Mouse (Mus musculus): ENCODE results near the gene Ccdc115. TPM values are rescaled to one million over a fixed set of nuclear protein-coding genes. Genes with fewer than 3 reads are reported as not detected.

Gene Ccdc115
- 0.81 and 1.2 TPM in 2 replicates for polyA plus RNA-seq (2012)

DNA sequence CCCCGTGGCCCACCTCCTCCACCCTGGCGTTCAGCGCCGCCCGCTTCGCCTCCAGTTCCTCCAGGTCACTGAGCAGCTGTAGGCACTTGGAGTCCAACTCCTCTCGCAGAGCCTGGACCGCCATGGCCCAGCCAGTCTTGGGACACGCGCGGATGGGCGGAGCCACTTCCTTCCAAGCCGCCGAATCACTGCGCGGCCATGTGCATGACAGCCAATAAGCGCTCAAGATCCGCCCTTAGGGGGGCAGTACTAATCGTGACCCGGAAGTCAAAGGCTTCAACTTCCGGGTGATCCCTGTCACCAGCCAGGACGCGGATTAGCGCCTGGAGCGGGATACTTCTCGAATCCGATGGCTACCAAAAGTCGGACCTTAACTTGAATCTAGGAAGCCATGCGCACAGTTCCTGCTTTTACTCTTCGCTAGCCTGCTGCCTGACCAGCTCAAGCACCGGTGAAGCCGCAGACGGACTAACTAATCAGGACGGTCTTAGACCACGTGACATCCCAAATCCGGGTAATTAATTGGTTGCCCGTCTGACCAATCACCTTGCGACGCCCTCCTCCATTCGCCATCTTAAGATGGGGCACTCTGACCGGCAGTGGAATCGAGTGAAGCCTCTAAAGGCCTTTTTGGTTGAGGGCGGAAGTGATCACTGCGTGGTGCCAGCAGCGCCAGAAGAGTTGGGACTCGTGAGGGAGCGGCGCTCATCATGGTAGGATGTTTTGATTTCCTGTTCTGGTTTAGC, at the start of gene Ccdc115, which contains the start of gene Imp4:
Ccdc115 (minus strand) TSS at position 458 of the 746 bp plus-strand sequence.
Imp4 (plus strand) TSS at position 637 of the 746 bp plus-strand sequence.
- no peak for TF ChIP-seq GATA1 (IDR thresholded peaks at IDR 0.05; ENCODE audit: low read length)
- no peak for TF ChIP-seq TAL1 (IDR thresholded peaks at IDR 0.05; ENCODE audit: low read length)
- Histone ChIP-seq H3K4me3 (replicated peaks) (peak within 1 kb of the TSS; percentile 90), H3K36me3 (ENCODE audit: control insufficient read depth) (peaks cover 34% of the 10 kb centered on the region), H3K4me1 (ENCODE audit: control insufficient read depth) (peaks cover 43% of the 10 kb centered on the region), H3K27me3 (ENCODE audit: control insufficient read depth) (no peaks in the 10 kb centered on the region), H3K9me3 (ENCODE audit: control insufficient read depth, low read length) (no peaks in the 10 kb centered on the region)

- Histone ChIP-seq H3K4me3 (replicated peaks) (no peak overlapping the region), H3K36me3 (ENCODE audit: control insufficient read depth) (no peaks in the 10 kb centered on the region), H3K9me3 (ENCODE audit: control insufficient read depth, low read length) (no peaks in the 10 kb centered on the region), H3K27me3 (ENCODE audit: control insufficient read depth) (peaks cover 5% of the 10 kb centered on the region; the same call in 1 of the 2 replicates), H3K4me1 (ENCODE audit: control insufficient read depth) (peaks cover 4% of the 10 kb centered on the region; the same call in 1 of the 2 replicates)
- no peak for TF ChIP-seq GATA1 (IDR thresholded peaks at IDR 0.05; ENCODE audit: low read length)
- TF ChIP-seq TAL1 (IDR thresholded peaks at IDR 0.05; ENCODE audit: low read length): no peak
These were observed 47.9 kb upstream of the Ccdc115 start for GRCm38 (mm10) chr1:34487383-34487782.

DNA sequence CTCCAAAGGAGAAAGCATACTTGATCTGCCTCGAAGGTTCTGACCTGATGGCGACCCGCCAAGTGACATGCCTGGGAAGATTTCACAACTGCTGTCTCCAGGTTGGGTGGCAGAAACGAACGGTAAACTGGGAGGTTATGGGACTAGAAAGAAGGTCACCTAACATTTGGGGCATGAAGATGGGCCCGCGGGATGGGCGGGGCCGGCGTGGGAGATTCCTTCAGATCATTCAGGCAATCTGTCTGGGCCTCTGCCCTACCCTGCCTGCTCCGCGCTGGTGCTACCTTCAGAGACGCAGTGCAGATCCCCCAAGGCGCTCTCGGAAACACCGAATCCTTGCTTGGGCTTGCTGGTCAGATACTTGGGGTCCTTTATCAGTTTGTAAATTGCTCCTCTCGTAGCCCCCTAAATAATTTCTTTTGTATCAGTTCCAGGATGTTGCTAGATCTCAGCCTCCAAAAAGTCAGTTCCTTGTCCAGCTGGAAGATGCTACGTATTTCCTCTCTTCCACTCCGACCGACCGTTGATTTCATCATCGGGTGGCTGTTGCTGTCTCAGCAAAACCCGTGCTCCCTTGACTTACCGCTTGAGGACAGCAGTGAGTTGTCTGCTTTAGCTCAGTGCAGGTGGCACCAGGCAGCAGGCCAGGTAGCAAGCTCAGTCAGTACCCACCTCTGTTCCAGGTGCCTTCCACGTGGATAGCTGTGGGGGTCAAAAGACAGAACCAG, 46.2 kb upstream of the Ccdc115 start:
- Histone ChIP-seq H3K4me3 (replicated peaks) (no peak overlapping the region), H3K4me1 (ENCODE audit: control insufficient read depth) (peaks cover 4% of the 10 kb centered on the region; the same call in 1 of the 2 replicates), H3K9me3 (ENCODE audit: control insufficient read depth, low read length) (no peaks in the 10 kb centered on the region), H3K27me3 (ENCODE audit: control insufficient read depth) (peaks cover 5% of the 10 kb centered on the region; the same call in 1 of the 2 replicates), H3K36me3 (ENCODE audit: control insufficient read depth) (no peaks in the 10 kb centered on the region)
- TF ChIP-seq TAL1 (IDR thresholded peaks at IDR 0.05; ENCODE audit: low read length): no peak
- TF ChIP-seq GATA1 (IDR thresholded peaks at IDR 0.05; ENCODE audit: low read length): no peak

GRCm38 (mm10) chr1:34484470-34484869, 45.0 kb upstream of the Ccdc115 start:
- H3K27me3 ChIP-seq (ENCODE audit: control insufficient read depth): peaks cover 5% of the 10 kb centered on the region; the same call in 1 of the 2 replicates
- TF ChIP-seq GATA1 (IDR thresholded peaks at IDR 0.05; ENCODE audit: low read length): no peak
- TF ChIP-seq TAL1 (IDR thresholded peaks at IDR 0.05; ENCODE audit: low read length): no peak
- H3K9me3 ChIP-seq (ENCODE audit: control insufficient read depth, low read length): no peaks in the 10 kb centered on the region
- no peak overlapping the region for H3K4me3 ChIP-seq (replicated peaks)
- H3K36me3 ChIP-seq (ENCODE audit: control insufficient read depth): no peaks in the 10 kb centered on the region
- peaks cover 4% of the 10 kb centered on the region; the same call in 1 of the 2 replicates for H3K4me1 ChIP-seq (ENCODE audit: control insufficient read depth)

DNA sequence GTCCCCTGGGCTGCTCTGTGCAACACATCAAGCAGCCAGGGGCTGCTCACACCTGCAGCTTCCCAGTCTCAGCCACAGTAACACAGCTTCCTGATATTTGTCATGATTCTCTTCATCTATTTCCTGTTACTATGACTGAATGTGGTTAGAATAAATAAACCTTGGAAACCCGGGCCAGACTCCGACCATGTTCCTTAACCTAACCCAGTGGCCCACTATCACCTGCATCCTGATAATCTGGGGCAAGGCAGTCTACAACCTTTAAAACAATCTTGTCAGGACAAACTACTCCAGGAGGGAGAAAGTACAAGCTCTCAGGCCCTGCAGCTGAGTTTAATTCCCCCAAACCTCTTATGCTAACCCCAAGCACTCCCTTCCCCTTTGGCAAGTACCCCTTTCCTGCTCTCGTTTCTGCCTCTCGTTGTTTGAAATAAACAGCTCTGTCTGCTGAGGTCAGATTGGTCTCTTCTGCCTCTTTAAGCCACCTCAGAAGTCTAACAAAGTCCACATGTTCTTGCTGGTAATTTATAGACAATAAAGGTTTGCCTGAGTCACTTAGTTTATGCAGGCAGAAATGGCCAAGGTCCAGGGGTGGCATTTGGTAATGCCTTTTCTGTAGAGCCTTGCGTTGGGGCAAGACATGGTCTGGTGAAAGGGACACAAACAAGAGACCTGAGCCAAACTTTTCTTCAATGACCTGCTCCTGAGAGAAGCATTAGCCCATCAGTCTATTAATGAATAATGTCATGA, 42.6 kb upstream of the Ccdc115 start:
- peaks cover 4% of the 10 kb centered on the region; the same call in 1 of the 2 replicates for H3K4me1 ChIP-seq (ENCODE audit: control insufficient read depth)
- peaks cover 5% of the 10 kb centered on the region; the same call in 1 of the 2 replicates for H3K27me3 ChIP-seq (ENCODE audit: control insufficient read depth)
- no peaks in the 10 kb centered on the region for H3K36me3 ChIP-seq (ENCODE audit: control insufficient read depth)

DNA sequence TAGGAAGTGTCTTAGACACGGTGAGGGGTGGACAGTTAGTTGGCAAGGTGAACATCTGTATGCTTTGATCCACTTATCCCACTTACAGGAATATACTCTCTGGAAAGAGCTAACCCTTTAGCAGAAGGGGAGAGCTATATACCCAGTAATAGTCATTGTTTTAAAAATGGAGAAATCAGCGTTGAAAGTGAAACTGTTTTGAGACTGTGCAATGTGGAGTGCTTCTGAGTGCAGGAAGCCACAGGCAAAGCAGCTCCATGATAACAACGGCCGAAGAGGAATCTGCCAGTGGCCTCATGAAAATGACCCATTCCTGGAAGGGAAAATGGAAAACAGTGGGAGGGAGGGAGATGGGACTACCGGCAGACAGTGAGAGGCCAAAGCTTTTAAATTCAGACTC, 41.3 kb upstream of the Ccdc115 start:
- TF ChIP-seq GATA1 (IDR thresholded peaks at IDR 0.05; ENCODE audit: low read length): no peak
- TF ChIP-seq TAL1 (IDR thresholded peaks at IDR 0.05; ENCODE audit: low read length): no peak
- H3K4me1 ChIP-seq (ENCODE audit: control insufficient read depth): peaks cover 2% of the 10 kb centered on the region; the same call in 1 of the 2 replicates
- peaks cover 3% of the 10 kb centered on the region; the same call in 1 of the 2 replicates for H3K27me3 ChIP-seq (ENCODE audit: control insufficient read depth)
- no peaks in the 10 kb centered on the region for H3K36me3 ChIP-seq (ENCODE audit: control insufficient read depth)
- no peak overlapping the region for H3K4me3 ChIP-seq (replicated peaks)
- no peaks in the 10 kb centered on the region for H3K9me3 ChIP-seq (ENCODE audit: control insufficient read depth, low read length)

More for the DNA sequence above, 42.6 kb upstream of the Ccdc115 start:
- Histone ChIP-seq H3K9me3 (ENCODE audit: control insufficient read depth, low read length) (no peaks in the 10 kb centered on the region), H3K4me3 (replicated peaks) (no peak overlapping the region)
- TF ChIP-seq TAL1 (IDR thresholded peaks at IDR 0.05; ENCODE audit: low read length) (no peak), GATA1 (IDR thresholded peaks at IDR 0.05; ENCODE audit: low read length) (no peak)

- no peaks in the 10 kb centered on the region for H3K9me3 ChIP-seq (ENCODE audit: control insufficient read depth, low read length)
- H3K27me3 ChIP-seq (ENCODE audit: control insufficient read depth): no peaks in the 10 kb centered on the region
- H3K4me1 ChIP-seq (ENCODE audit: control insufficient read depth): no peaks in the 10 kb centered on the region
- no peaks in the 10 kb centered on the region for H3K36me3 ChIP-seq (ENCODE audit: control insufficient read depth)
- TF ChIP-seq GATA1 (IDR thresholded peaks at IDR 0.05; ENCODE audit: low read length) (no peak), TAL1 (IDR thresholded peaks at IDR 0.05; ENCODE audit: low read length) (no peak)
- H3K4me3 ChIP-seq (replicated peaks): no peak overlapping the region
These were observed 39.6 kb upstream of the Ccdc115 start for GRCm38 (mm10) chr1:34478891-34479655.
